Mouse (Mus musculus) small intestine, adult 2 months (tissue): ENCODE measurements around the gene Itga3. TPM values are rescaled to one million over a fixed set of nuclear protein-coding genes. Genes with fewer than 3 reads are reported as not detected.

Experiments
- H3K27ac ChIP-seq: fragments of 200-500 bp; 2 replicates; pipeline ENCODE4 v1.5.1; 2012; ENCODE audit warnings: low read depth, low read length, control low read depth, inconsistent platforms; ENCODE audit not compliant: insufficient read depth
- H3K27me3 ChIP-seq: fragments of 200-500 bp; 2 replicates; pipeline ENCODE4 v1.6.1; 2012; ENCODE audit warnings: mild to moderate bottlenecking, moderate library complexity, low read length, inconsistent platforms; ENCODE audit not compliant: control insufficient read depth, insufficient read depth
- H3K36me3 ChIP-seq: fragments of 200-500 bp; 2 replicates; pipeline ENCODE4 v1.6.1; 2012; ENCODE audit warnings: mild to moderate bottlenecking, low read length, control low read depth, inconsistent platforms; ENCODE audit not compliant: control insufficient read depth, insufficient read depth
- H3K4me1 ChIP-seq: fragments of 200-500 bp; 2 replicates; pipeline ENCODE4 v1.6.1; 2012; ENCODE audit warnings: low read length, inconsistent platforms, mixed read lengths; ENCODE audit not compliant: control insufficient read depth, insufficient read depth, insufficient read length
- H3K4me3 ChIP-seq: fragments of 200-500 bp; 2 replicates; pipeline ENCODE4 v1.5.1; 2012; ENCODE audit warnings: low read depth, mild to moderate bottlenecking, control low read depth, inconsistent platforms, low read length, moderate library complexity
- CTCF ChIP-seq: fragments of 200-500 bp; IDR thresholded peaks from 2 replicates; pipeline ENCODE4 v1.5.1; 2012; ENCODE audit warnings: low read depth, mild to moderate bottlenecking, control low read depth, inconsistent platforms, low read length, moderate library complexity, mixed read lengths; ENCODE audit not compliant: insufficient replicate concordance, insufficient read length; ENCODE audit errors: extremely low read depth
- POLR2A ChIP-seq: fragments of 200-500 bp; IDR thresholded peaks from 2 replicates; pipeline ENCODE4 v1.6.1; 2012; ENCODE audit warnings: low read depth, mild to moderate bottlenecking, control low read depth, inconsistent platforms, low read length, moderate library complexity
- WGBS: fragments of 180-500 bp; shearing (Covaris S2); methylation state at CpG from one replicate; pipeline ENCODE4 v1.1.7; 2018; 5-methylcytosine and 5-hydroxymethylcytosine counted together
- polyA plus RNA-seq: library from polyadenylated mRNA; depleted of rRNA; stranded (reverse); fragments of >200 nt; gene quantifications from 2 replicates; pipeline ENCODE4 v1.2.3, GENCODE M21; 2012

Itga3 gene
- polyA plus RNA-seq, 1 experiment: 156 TPM

DNA sequence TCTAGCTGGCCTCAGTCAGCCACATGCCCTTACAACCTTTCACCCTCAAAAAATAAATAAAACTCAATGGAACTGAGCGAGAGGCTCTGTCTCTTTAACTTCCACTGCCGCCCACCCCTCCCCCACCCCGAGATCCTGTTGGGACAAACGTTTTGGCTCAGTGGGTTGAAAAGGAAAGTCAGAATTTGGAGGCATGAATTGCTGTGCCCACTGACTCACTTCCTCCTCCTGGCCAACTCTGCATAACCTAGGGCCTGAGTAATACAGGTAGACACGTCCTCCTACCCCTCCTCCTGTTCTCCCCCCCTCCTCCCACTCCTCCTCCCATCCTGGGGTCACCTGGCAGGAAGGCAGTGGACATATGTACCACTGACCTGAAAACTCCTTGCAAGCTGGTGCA is 9.1 kb upstream of the Itga3 start:
- no peak for TF ChIP-seq POLR2A
- TF ChIP-seq CTCF: no peak
- H3K27ac ChIP-seq: no peak overlapping the region

DNA sequence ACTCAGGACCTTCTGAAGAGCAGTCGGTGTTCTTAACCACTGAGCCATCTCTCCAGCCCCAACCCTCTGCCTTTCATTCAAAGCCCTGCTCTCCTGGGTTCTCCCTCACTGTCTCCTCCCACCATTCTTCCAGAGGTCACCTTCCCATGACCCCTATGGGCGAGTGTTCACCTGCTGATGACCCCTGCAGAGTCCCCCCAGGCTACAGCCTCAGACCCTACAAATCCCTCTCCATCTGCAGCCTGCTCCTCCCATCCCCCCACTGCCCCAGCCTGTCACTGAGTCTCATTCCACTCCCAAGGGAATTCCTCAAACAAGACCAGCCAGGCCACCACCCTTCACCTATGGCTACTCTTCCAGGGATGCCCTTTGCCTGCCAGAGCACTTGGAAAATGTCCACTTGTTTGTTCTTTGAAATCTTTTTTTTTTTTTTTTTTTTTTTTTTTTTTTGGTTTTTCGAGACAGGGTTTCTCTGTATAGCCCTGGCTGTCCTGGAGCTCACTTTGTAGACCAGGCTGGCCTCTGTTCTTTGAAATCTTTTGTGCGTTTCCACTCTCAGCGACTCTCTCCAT is 8.3 kb upstream of the Itga3 start:
- Histone ChIP-seq H3K36me3 (no peaks in the 10 kb centered on the region), H3K4me3 (no peak overlapping the region), H3K4me1 (no peaks in the 10 kb centered on the region; the same call in 1 of the 2 replicates), H3K27me3 (no peaks in the 10 kb centered on the region), H3K27ac (no peak overlapping the region)
- 59% methylated on average over 5 of the region's 5 CpGs for WGBS
- TF ChIP-seq POLR2A (no peak), CTCF (no peak)

More for the DNA sequence above, 9.1 kb upstream of the Itga3 start:
- WGBS: 41% methylated on average over 5 of the region's 5 CpGs
- Histone ChIP-seq H3K4me1 (no peaks in the 10 kb centered on the region; the same call in 1 of the 2 replicates), H3K4me3 (no peak overlapping the region), H3K36me3 (no peaks in the 10 kb centered on the region), H3K27me3 (no peaks in the 10 kb centered on the region)

DNA sequence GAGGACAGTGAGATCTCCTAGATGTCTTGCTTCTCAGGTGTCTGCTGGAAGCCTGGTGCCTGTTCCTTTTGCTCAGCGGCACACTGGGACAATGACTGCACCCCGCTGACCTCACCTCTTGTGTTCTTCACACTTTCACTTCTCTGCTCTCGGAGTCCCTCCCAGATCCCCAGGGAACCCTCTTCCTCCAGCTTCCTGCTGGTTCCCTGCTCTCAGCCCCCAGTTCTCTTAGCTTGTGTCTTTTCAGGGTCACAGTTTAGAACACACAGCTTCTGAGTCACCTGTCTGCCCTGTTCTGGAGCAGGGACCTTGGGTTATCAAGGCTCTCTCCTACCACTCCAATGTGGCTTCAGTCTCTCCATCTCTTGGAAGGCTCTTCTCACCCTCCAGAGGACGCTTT is 7.6 kb upstream of the Itga3 start:
- whole genome bisulfite sequencing: 53% methylated on average over 4 of the region's 4 CpGs
- peaks cover 4% of the 10 kb centered on the region; the same call in 1 of the 2 replicates for H3K4me1 ChIP-seq
- no peak for TF ChIP-seq CTCF
- no peak for TF ChIP-seq POLR2A

GRCm38 (mm10) chr11:95082896-95083295 is 6.3 kb upstream of the Itga3 start:
- no peak overlapping the region for H3K4me3 ChIP-seq
- WGBS: 85% methylated on average over 7 of the region's 7 CpGs
- H3K27me3 ChIP-seq: no peaks in the 10 kb centered on the region
- H3K27ac ChIP-seq: no peak overlapping the region
- TF ChIP-seq POLR2A: no peak
- no peak for TF ChIP-seq CTCF
- peaks cover 11% of the 10 kb centered on the region; the same call in 1 of the 2 replicates for H3K4me1 ChIP-seq
- H3K36me3 ChIP-seq: no peaks in the 10 kb centered on the region

More for the DNA sequence above, 7.6 kb upstream of the Itga3 start:
- Histone ChIP-seq H3K4me3 (no peak overlapping the region), H3K36me3 (no peaks in the 10 kb centered on the region), H3K27me3 (no peaks in the 10 kb centered on the region), H3K27ac (no peak overlapping the region)

DNA sequence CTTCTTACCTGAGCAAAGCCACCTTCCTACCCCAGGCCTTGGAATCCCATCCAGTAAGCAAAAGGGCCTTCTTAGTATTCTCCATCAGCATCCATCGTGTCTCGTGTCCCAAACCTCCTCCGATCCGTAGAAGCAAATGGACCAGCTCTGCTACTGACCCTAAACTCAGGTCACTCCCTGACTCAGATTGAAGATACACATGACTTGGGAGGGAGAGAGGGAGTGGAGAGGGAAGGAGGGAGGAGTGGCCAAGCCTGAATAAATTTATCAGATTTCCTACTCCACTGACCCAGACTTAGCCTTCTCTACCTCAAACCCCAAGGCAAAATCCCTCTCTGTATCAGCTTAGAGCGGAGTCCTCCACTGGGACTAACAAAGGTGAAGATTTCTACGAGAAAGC is 4.2 kb upstream of the Itga3 start:
- Histone ChIP-seq H3K4me3 (no peak overlapping the region), H3K27me3 (no peaks in the 10 kb centered on the region), H3K4me1 (peaks cover 16% of the 10 kb centered on the region; the same call in 1 of the 2 replicates), H3K36me3 (no peaks in the 10 kb centered on the region), H3K27ac (no peak overlapping the region)
- 81% methylated on average over 6 of the region's 6 CpGs for WGBS
- TF ChIP-seq POLR2A (no peak), CTCF (no peak)

DNA sequence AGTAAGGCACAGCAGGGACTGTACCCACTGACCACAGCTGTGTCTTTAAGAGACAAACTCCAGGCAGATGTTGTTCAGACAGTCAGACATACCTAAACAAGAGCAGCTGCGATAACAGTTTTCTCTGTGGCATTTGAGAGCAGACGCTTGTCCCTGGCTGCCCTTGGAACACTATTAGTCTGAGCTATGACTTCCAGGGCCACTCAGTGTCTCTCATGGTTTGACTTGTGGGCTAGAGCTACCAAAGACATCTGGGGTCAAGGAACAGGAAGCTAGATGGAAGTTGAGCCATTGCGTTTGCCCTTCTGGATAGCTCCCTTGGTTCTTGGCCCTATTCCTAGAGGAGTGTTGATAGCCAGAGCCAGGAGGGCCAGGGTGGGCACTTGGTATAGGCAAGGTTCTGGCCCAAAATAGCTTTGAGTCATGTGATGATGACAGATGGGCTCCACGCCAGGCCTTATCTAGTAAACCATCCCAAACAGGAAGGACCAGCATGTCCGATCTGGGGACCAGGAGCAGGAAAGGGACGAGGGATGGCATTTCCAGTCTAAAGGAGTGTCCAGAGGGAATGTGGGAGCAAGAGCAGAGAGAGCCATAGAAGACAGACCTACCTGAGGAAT is 2.8 kb upstream of the Itga3 start:
- no peaks in the 10 kb centered on the region for H3K27me3 ChIP-seq
- H3K4me1 ChIP-seq: peaks cover 20% of the 10 kb centered on the region; the same call in 1 of the 2 replicates
- WGBS: 66% methylated on average over 6 of the region's 6 CpGs
- no peak overlapping the region for H3K4me3 ChIP-seq
- no peak for TF ChIP-seq CTCF
- TF ChIP-seq POLR2A: no peak
- no peak overlapping the region for H3K27ac ChIP-seq
- H3K36me3 ChIP-seq: no peaks in the 10 kb centered on the region

DNA sequence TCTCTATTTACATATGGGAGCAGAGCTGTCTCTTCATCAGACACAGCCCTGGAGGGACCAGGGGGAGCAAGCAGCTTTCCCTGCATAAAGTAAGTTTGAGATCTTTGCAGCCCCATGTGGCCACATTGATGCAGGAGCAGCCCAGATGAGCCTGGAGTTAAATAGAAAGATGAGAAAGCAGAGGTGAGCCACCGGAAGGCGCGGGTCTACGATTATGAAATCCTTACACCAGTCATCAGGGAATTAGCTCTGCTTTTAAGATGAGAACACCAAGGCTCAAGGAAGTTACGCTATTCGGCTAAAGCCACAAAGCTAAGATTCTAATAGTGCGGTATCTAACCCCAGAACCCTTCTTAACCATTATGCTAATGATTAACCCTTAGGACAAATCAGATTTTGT is 1.4 kb upstream of the Itga3 start:
- Histone ChIP-seq H3K4me1 (peaks cover 26% of the 10 kb centered on the region; the same call in 1 of the 2 replicates), H3K27ac (peak overlapping the region; percentile 41; the same call in 1 of the 2 replicates), H3K36me3 (no peaks in the 10 kb centered on the region), H3K27me3 (no peaks in the 10 kb centered on the region), H3K4me3 (peak overlapping the region; percentile 5; the same call in 1 of the 2 replicates)
- TF ChIP-seq CTCF (no peak), POLR2A (no peak)
- 16% methylated on average over 7 of the region's 7 CpGs for WGBS
